Mouse (Mus musculus) CH12.LX (cell line): ENCODE measurements around the gene Pold1. TPM values are rescaled to one million over a fixed set of nuclear protein-coding genes. Genes with fewer than 3 reads are reported as not detected.

Experiments used
- DNase-seq: peaks from one replicate; pipeline ENCODE4 v3.0.0-alpha.2; 2013; ENCODE audit errors: extremely low read depth
- H3K27ac ChIP-seq: 2 replicates; pipeline ENCODE4 v1.5.1; 2012; ENCODE audit warnings: low read depth, mild to moderate bottlenecking, control low read depth, moderate library complexity; ENCODE audit not compliant: insufficient read depth
- H3K27me3 ChIP-seq: replicated peaks from 2 replicates; pipeline ENCODE3; 2012; ENCODE audit warnings: inconsistent platforms
- H3K36me3 ChIP-seq, 2 experiments: replicated peaks in 1 of 2; 2 replicates each; pipeline versions ENCODE3 to v1.6.1; 2012; ENCODE audit warnings: inconsistent platforms in 1 of 2, low read length in 1 of 2, mild to moderate bottlenecking in 1 of 2, mixed read lengths in 1 of 2, moderate library complexity in 1 of 2; ENCODE audit not compliant: control insufficient read depth in 1 of 2, insufficient read depth in 1 of 2
- H3K4me1 ChIP-seq, 2 experiments: 2 replicates each; pipeline ENCODE4 v1.6.1; 2012; ENCODE audit warnings: inconsistent platforms in 1 of 2, moderate library complexity in 1 of 2; ENCODE audit not compliant: insufficient read depth in 2 of 2, control insufficient read depth in 1 of 2
- H3K4me2 ChIP-seq: 2 replicates; pipeline ENCODE4 v1.6.1; 2012; ENCODE audit warnings: low read depth, mild to moderate bottlenecking, control low read depth; ENCODE audit not compliant: poor library complexity, insufficient read depth, severe bottlenecking
- H3K4me3 ChIP-seq, 3 experiments: fragments of 150-350 bp in 1 of 3; sonication (generic) in 1 of 3; replicated peaks in 1 of 3; 2 replicates each; pipeline versions ENCODE3 to v1.5.1; 2011 to 2012; ENCODE audit warnings: low read depth in 2 of 3, low read length in 2 of 3, mild to moderate bottlenecking in 2 of 3, moderate library complexity in 2 of 3, control low read depth in 1 of 3, improper control_type of control experiment in 1 of 3, inconsistent platforms in 1 of 3, mixed read lengths in 1 of 3; ENCODE audit not compliant: poor library complexity in 1 of 3
- H3K79me2 ChIP-seq: replicated peaks from 2 replicates; pipeline ENCODE4 v1.6.1; 2012; ENCODE audit warnings: mild to moderate bottlenecking, moderate library complexity; ENCODE audit not compliant: control insufficient read depth, poor library complexity, insufficient read depth, severe bottlenecking; ENCODE audit errors: extremely low read depth
- H3K9ac ChIP-seq: 2 replicates; pipeline ENCODE4 v1.6.1; 2012; ENCODE audit warnings: low read depth, mild to moderate bottlenecking, control low read depth, moderate library complexity; ENCODE audit not compliant: insufficient read depth
- H3K9me3 ChIP-seq: replicated peaks from 2 replicates; pipeline ENCODE3; 2012; ENCODE audit warnings: low read length, inconsistent platforms, mixed read lengths
- BHLHE40 ChIP-seq: IDR thresholded peaks from 2 replicates; pipeline ENCODE4 v1.6.1; 2011; ENCODE audit warnings: mild to moderate bottlenecking, low read depth, low read length, improper control_type of control experiment
- CHD2 ChIP-seq: IDR thresholded peaks from 2 replicates; pipeline ENCODE4 v1.6.1; 2011; ENCODE audit warnings: low read length, improper control_type of control experiment
- ELF1 ChIP-seq: IDR thresholded peaks from 2 replicates; pipeline ENCODE4 v1.6.1; 2014; ENCODE audit warnings: low read depth, mild to moderate bottlenecking, inconsistent platforms, low read length, improper control_type of control experiment
- EP300 ChIP-seq: IDR thresholded peaks from 2 replicates; pipeline ENCODE4 v1.6.1; 2011; ENCODE audit warnings: low read length, improper control_type of control experiment
- ETS1 ChIP-seq: conservative IDR thresholded peaks from 2 replicates; pipeline ENCODE4 v1.6.1; 2012; ENCODE audit warnings: low read depth, mild to moderate bottlenecking, inconsistent platforms, low read length, improper control_type of control experiment, moderate library complexity
- GABPA ChIP-seq: IDR thresholded peaks from 2 replicates; pipeline ENCODE4 v1.6.1; 2012; ENCODE audit warnings: low read depth, low read length, improper control_type of control experiment, inconsistent platforms; ENCODE audit not compliant: insufficient replicate concordance
- HCFC1 ChIP-seq: IDR thresholded peaks from 2 replicates; pipeline ENCODE4 v1.6.1; 2012; ENCODE audit warnings: low read depth, mild to moderate bottlenecking, inconsistent platforms, low read length, improper control_type of control experiment
- IRF4 ChIP-seq: IDR thresholded peaks from 2 replicates; pipeline ENCODE4 v1.6.1; 2014; ENCODE audit warnings: low read depth, mild to moderate bottlenecking, inconsistent platforms, low read length, improper control_type of control experiment
- JUN ChIP-seq: IDR thresholded peaks from 2 replicates; pipeline ENCODE4 v1.6.1; 2011; ENCODE audit warnings: low read depth, mild to moderate bottlenecking, low read length, improper control_type of control experiment, moderate library complexity; ENCODE audit not compliant: insufficient read depth
- KAT2A ChIP-seq: IDR thresholded peaks from 2 replicates; pipeline ENCODE4 v1.6.1; 2012; ENCODE audit warnings: low read length, improper control_type of control experiment, inconsistent platforms; ENCODE audit not compliant: insufficient replicate concordance
- MAFK ChIP-seq: IDR thresholded peaks from 2 replicates; pipeline ENCODE4 v1.6.1; 2011; ENCODE audit warnings: low read length, improper control_type of control experiment; ENCODE audit not compliant: insufficient replicate concordance
- MAX ChIP-seq: IDR thresholded peaks from 2 replicates; pipeline ENCODE4 v1.6.1; 2011; ENCODE audit warnings: low read length, improper control_type of control experiment
- MAZ ChIP-seq: IDR thresholded peaks from 2 replicates; pipeline ENCODE4 v1.6.1; 2012; ENCODE audit warnings: low read depth, mild to moderate bottlenecking, inconsistent platforms, low read length, improper control_type of control experiment, moderate library complexity
- MEF2A ChIP-seq: IDR thresholded peaks from 2 replicates; pipeline ENCODE4 v1.6.1; 2014; ENCODE audit warnings: low read depth, mild to moderate bottlenecking, inconsistent platforms, low read length, improper control_type of control experiment, borderline replicate concordance
- MXI1 ChIP-seq: IDR thresholded peaks from 2 replicates; pipeline ENCODE4 v1.6.1; 2011; ENCODE audit warnings: mild to moderate bottlenecking, low read depth, low read length, improper control_type of control experiment
- NELFE ChIP-seq: IDR thresholded peaks from 2 replicates; pipeline ENCODE4 v1.6.1; 2011; ENCODE audit warnings: low read depth, low read length, improper control_type of control experiment
- NRF1 ChIP-seq: IDR thresholded peaks from 2 replicates; pipeline ENCODE4 v1.6.1; 2014; ENCODE audit warnings: low read depth, mild to moderate bottlenecking, inconsistent platforms, low read length, improper control_type of control experiment, moderate library complexity
- POLR2A ChIP-seq: IDR thresholded peaks from 2 replicates; pipeline ENCODE4 v1.6.1; 2011; ENCODE audit warnings: low read depth, mild to moderate bottlenecking, improper control_type of control experiment, low read length
- POLR2AphosphoS2 ChIP-seq: IDR thresholded peaks from 2 replicates; pipeline ENCODE4 v1.6.1; 2011; ENCODE audit warnings: low read depth, low read length, improper control_type of control experiment
- RCOR1 ChIP-seq: conservative IDR thresholded peaks from 2 replicates; pipeline ENCODE4 v1.6.1; 2012; ENCODE audit warnings: low read depth, mild to moderate bottlenecking, inconsistent platforms, low read length, improper control_type of control experiment
- SIN3A ChIP-seq: IDR thresholded peaks from 2 replicates; pipeline ENCODE4 v1.6.1; 2012; ENCODE audit warnings: low read length, improper control_type of control experiment, inconsistent platforms
- SMC3 ChIP-seq: IDR thresholded peaks from 2 replicates; pipeline ENCODE4 v1.6.1; 2011; ENCODE audit warnings: low read depth, low read length, improper control_type of control experiment
- TBP ChIP-seq: conservative IDR thresholded peaks from 2 replicates; pipeline ENCODE4 v1.6.1; 2011; ENCODE audit warnings: low read depth, low read length, improper control_type of control experiment
- TCF12 ChIP-seq: IDR thresholded peaks from 2 replicates; pipeline ENCODE4 v1.6.1; 2014; ENCODE audit warnings: low read depth, mild to moderate bottlenecking, inconsistent platforms, low read length, improper control_type of control experiment
- USF1 ChIP-seq: IDR thresholded peaks from 2 replicates; pipeline ENCODE4 v1.6.1; 2014; ENCODE audit warnings: low read depth, mild to moderate bottlenecking, inconsistent platforms, low read length, improper control_type of control experiment
- USF2 ChIP-seq: conservative IDR thresholded peaks from 2 replicates; pipeline ENCODE4 v1.6.1; 2011; ENCODE audit warnings: low read depth, low read length, improper control_type of control experiment
- ZMIZ1 ChIP-seq: IDR thresholded peaks from 2 replicates; pipeline ENCODE4 v1.6.1; 2012; ENCODE audit warnings: low read depth, mild to moderate bottlenecking, inconsistent platforms, low read length, improper control_type of control experiment
- ZNF384 ChIP-seq: IDR thresholded peaks from 2 replicates; pipeline ENCODE4 v1.6.1; 2012; ENCODE audit warnings: low read depth, low read length, improper control_type of control experiment, inconsistent platforms
- dilution Hi-C: fragments of 300-500 bp; cut with MboI; formaldehyde crosslinking; loops from 2 replicates; pipeline ENCODE4 v1.14.3; 2020; ENCODE audit warnings: low sequenced_read_pairs; ENCODE audit not compliant: extremely low pct_unique_long_range_greater_than_20kb, extremely low pct_ligation_motif_present
- in situ Hi-C: fragments of 300-500 bp; cut with MboI; formaldehyde crosslinking; loops from 3 replicates; pipeline ENCODE4 v1.14.3; 2019; ENCODE audit warnings: low sequenced_read_pairs, low pct_ligation_motif_present, low pct_unique_long_range_greater_than_20kb, mixed read lengths
- polyA plus RNA-seq: library from polyadenylated mRNA; unstranded; fragments of >175 nt; gene quantifications from 2 replicates; pipeline ENCODE4 v1.2.1, GENCODE M21; 2012; ENCODE audit warnings: low read depth; ENCODE audit not compliant: insufficient read length
- total RNA-seq, 2 experiments: library from RNA; depleted of rRNA; stranded (reverse); fragments of 300-350 nt in 1 of 2; fragments of >200 nt in 1 of 2; gene quantifications; 2 replicates each; pipeline ENCODE4 v1.2.3; 2012 to 2014

Gene Pold1
- total and polyA plus RNA-seq, 3 experiments: 49.3 to 131 (median 67.6) TPM

- TF ChIP-seq MAFK: no peak
These were observed 16.5 kb downstream of the Pold1 start, which contains the start of gene Spib (continued) for GRCm38 (mm10) chr7:44531946-44532732.

DNA sequence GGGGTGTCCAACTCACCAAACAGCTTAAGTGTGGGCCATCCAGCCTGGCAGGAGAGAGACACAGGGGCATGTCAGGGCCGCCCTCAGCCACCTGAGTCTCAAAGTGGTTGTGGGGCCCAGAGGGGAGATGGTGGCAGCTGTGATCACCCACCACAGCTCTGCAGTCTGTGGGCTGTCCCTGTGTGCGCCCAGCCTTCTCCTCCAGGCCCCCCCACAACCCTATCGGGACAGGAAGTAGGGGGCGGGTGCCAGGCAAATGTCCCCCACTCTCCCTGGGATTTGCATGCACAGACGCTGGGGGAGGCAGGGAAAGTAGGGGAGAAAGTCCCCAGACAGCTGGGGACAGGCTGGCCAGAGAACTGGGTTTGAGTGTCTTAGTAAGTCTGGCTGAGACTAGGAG lies 17.4 kb downstream of the Pold1 start:
- Histone ChIP-seq H3K79me2 (peaks cover 10% of the 10 kb centered on the region), H3K9ac (peak overlapping the region; percentile 77; the same call in 1 of the 2 replicates), H3K4me1 (peaks cover 48 to 57% of the 10 kb centered on the region in 2 experiments), H3K9me3 (no peaks in the 10 kb centered on the region), H3K36me3 (peaks cover 27 to 67% of the 10 kb centered on the region in 2 experiments), H3K4me2 (peak overlapping the region; percentile 52; the same call in 1 of the 2 replicates), H3K4me3 (peak overlapping the region; percentile 65 to 77 (median 72)), H3K27me3 (no peaks in the 10 kb centered on the region), H3K27ac (peak overlapping the region; percentile 98)
- TF ChIP-seq GABPA: no peak
- TF ChIP-seq ZNF384: no peak
- peak; percentile 98 for TF ChIP-seq TCF12
- peak; percentile 58 for TF ChIP-seq NELFE
- peak; percentile 48 for TF ChIP-seq HCFC1
- no peak for TF ChIP-seq KAT2A
- TF ChIP-seq ELF1: peak; percentile 82
- peak; percentile 84 for TF ChIP-seq IRF4
- peak; percentile 55; the same call in 1 of the 2 replicates for TF ChIP-seq POLR2A
- peak; percentile 87 for TF ChIP-seq MEF2A
- no peak for TF ChIP-seq USF2
- peak; percentile 83 for TF ChIP-seq BHLHE40
- peak; percentile 99 for TF ChIP-seq MAZ
- peak; percentile 46; the same call in 1 of the 2 replicates for TF ChIP-seq NRF1
- TF ChIP-seq ETS1: peak; percentile 95
- TF ChIP-seq RCOR1: 0 out of 2 replicates have a peak, but pooled peaks have one; percentile 11
- no peak for TF ChIP-seq JUN
- TF ChIP-seq EP300: peak; percentile 56; the same call in 1 of the 2 replicates
- TF ChIP-seq SIN3A: peak; percentile 93
- peak; percentile 68; the same call in 1 of the 2 replicates for TF ChIP-seq CHD2
- no peak for TF ChIP-seq USF1
- peak; percentile 74; the same call in 1 of the 2 replicates for TF ChIP-seq ZMIZ1
- peak; percentile 65 for TF ChIP-seq MAFK
- no peak for TF ChIP-seq POLR2AphosphoS2
- 0 out of 2 replicates have a peak, but pooled peaks have one; percentile 32 for TF ChIP-seq TBP
- no peak; the same call in 1 of the 2 replicates for TF ChIP-seq MXI1
- TF ChIP-seq MAX: no peak; the same call in 1 of the 2 replicates
- TF ChIP-seq SMC3: no peak
- in situ Hi-C loops (no loop called here), dilution Hi-C loops (no loop called here)
- peak; percentile 90 for DNase-seq
